Mouse (Mus musculus): Measurements from ENCODE around the gene Atad2b.

DNA sequence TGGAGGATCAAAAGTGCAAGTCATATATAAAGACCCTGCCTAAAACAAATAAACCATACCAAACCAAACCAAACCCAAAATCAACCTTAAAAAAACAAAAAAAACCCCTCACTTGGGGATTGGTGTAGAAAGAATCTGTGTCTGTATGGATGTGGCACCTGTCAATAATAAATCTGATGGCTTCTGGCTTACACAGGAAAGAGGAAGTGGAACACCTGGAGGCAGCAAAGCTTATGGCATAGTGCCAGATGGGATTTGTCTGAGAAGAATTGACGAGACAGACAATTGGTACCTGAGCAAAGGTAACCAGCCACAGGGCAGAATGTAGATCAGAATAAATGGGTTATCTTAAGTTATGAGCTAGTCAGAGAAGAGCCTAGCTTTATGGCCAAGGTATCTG, 32.1 kb upstream of the Atad2b start:
- TF ChIP-seq E2F4 (IDR thresholded peaks at IDR 0.05; ENCODE audit: borderline replicate concordance, low read depth, low read length): no peak
- TF ChIP-seq POLR2A (IDR thresholded peaks at IDR 0.05; ENCODE audit: control insufficient read depth in 1 of 2, insufficient read depth in 1 of 2, low read depth in 1 of 2, low read length in 2 of 2, poor library complexity in 1 of 2): no peak
- TF ChIP-seq RAD21 (IDR thresholded peaks at IDR 0.05; ENCODE audit: low read depth, low read length): no peak
- no peak for TF ChIP-seq ELF1 (IDR thresholded peaks at IDR 0.05; ENCODE audit: low read depth, low read length)
- TF ChIP-seq CTCF (IDR thresholded peaks at IDR 0.05 in 2 of 3, conservative IDR thresholded peaks at IDR 0.05 in 1 of 3; ENCODE audit: control insufficient read depth in 1 of 3, insufficient read depth in 1 of 3, low read depth in 2 of 3, low read length in 3 of 3, poor library complexity in 1 of 3, severe bottlenecking in 1 of 3): no peak
- TF ChIP-seq GATA1 (IDR thresholded peaks at IDR 0.05; ENCODE audit: low read depth, low read length): no peak
- TF ChIP-seq ETS1 (IDR thresholded peaks at IDR 0.05; ENCODE audit: low read depth, low read length): no peak
- TF ChIP-seq MAX (IDR thresholded peaks at IDR 0.05; ENCODE audit: low read length): no peak
- no peak for TF ChIP-seq NELFE (IDR thresholded peaks at IDR 0.05; ENCODE audit: low read depth, low read length)
- TF ChIP-seq TAL1 (IDR thresholded peaks at IDR 0.05; ENCODE audit: low read length): no peak
- TF ChIP-seq NRF1 (IDR thresholded peaks at IDR 0.05; ENCODE audit: insufficient read depth, low read depth, low read length, poor library complexity, severe bottlenecking): no peak
- 0 out of 2 replicates have a peak, but pooled peaks have one; percentile 40 for TF ChIP-seq TCF12 (IDR thresholded peaks at IDR 0.05; ENCODE audit: low read depth, low read length)
- TF ChIP-seq JUND (IDR thresholded peaks at IDR 0.05; ENCODE audit: low read depth, low read length): no peak
- no peak for TF ChIP-seq ZNF384 (IDR thresholded peaks at IDR 0.05; ENCODE audit: low read depth, low read length)
